Mouse (Mus musculus) urinary bladder, postnatal 14 days (tissue): ENCODE measurements around the gene Smg5.

ENCODE experiments used
- DNase-seq: peaks from one replicate; pipeline ENCODE4 v3.0.0; 2021; ENCODE audit warnings: low spot score

The Smg5 gene

GRCm38 (mm10) chr3:88395288-88395687 is 59.2 kb downstream of the Smg5 start:
- no peak for DNase-seq

DNA sequence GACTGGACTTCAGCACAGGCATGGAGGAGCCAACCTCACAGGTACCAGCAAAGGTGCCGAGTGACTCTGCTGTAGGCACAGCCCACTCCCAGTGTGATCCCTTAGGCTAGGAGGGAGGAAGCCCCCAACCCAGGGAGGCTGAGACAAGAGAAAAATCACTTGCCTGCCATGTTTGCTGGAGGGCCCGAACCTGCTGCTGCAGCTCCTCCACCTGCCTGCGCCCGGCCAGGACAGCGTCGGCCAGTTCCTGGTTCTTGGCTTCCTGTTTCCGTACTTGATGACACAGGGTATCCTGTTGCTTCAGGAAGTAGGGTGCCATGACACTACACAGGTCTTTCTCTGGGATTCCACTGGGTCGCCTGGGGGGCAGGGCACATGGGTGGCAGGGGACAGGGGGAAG is 59.7 kb downstream of the Smg5 start:
- DNase-seq: no peak

DNA sequence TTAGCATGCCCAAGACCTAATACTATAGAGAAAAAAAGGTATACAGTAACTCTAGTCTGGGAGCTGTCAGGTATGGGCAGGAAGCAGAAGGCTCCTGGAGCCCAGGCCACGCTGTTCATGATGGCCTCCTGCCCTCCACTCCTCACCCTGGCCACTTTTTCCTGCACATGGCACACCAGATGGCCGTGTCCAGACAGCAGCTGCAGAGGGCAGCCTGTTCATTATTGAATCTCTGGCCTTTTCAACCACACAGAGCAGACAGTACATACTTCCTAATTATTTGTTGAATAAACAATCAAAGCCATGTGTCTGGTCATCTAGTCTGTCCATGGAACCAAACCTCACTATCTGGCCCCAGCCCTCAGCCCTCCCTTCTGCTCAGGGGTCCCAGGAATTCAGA is 62.6 kb downstream of the Smg5 start:
- DNase-seq: no peak

- DNase-seq: no peak
Measured at GRCm38 (mm10) chr3:88403522-88404230, 67.6 kb downstream of the Smg5 start.

DNA sequence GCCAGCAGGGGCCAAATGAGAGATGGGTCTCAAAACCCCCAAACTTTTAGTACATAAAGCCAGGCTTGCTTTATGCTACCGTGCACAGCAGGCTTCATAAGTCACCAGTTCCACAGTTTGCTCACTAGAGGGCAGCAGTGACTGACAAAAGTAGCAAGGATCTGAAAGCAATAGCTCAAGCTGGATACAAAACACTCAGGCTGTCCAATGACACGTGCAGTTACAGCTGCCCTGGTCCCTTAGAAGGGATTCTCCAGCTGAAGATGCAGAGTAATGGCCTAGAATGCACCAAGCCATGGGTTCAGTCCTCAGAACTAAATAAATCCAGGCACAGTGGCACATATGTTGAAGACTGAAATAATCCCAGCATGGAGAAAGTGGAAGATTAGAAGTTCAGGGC is 71.0 kb downstream of the Smg5 start:
- peak; percentile 55 for DNase-seq

- no peak for DNase-seq
Measured at GRCm38 (mm10) chr3:88407529-88407928, 71.5 kb downstream of the Smg5 start.

DNA sequence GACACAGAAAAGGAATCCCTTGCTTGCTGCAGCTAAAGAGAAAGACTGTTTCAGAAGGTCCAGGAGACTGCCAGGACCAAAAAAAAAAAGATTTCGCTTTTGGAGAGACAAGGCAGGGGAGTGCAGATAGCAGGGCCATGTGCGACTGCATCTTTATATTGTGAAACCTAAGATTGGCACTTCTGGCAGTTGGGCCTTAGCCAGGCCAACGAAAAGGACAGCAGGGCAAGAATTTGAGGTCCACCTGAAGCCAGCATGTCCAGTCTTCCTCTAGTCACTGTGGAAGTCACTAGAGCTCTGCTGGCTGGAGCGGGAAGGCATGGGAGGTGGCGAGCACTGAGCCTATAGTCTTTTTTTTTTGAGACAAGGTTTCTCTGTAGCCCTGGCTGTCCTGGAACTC is 72.9 kb downstream of the Smg5 start:
- no peak for DNase-seq

GRCm38 (mm10) chr3:88409741-88410644 is 73.9 kb downstream of the Smg5 start, which contains the start of gene Pmf1:
TSS of gene Pmf1 (minus strand) at chr3:88410331.
- peak; percentile 95 for DNase-seq

DNA sequence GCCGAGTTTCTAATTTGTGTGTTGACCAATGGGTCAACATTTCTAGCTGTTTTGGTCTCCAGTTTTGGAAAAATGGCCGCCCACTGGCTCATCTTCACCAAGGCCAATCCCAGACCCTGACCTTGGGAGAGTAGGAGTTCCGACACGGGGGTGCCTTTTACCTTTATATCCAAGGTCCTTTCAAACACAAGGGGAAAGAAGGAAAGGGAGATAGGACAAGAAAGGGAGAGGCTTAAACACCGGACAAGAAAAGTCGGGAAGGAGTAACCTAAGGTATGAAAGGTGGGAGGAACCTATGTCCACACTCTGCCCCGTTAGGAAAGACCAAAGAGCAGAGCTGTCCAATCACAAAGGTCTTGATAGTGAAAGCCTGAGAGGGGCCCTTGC is 74.6 kb downstream of the Smg5 start:
- peak; percentile 24 for DNase-seq

GRCm38 (mm10) chr3:88411681-88412080 is 75.6 kb downstream of the Smg5 start:
- no peak for DNase-seq
